Mouse (Mus musculus): ENCODE results near the gene Mfap2.

The Mfap2 gene

DNA sequence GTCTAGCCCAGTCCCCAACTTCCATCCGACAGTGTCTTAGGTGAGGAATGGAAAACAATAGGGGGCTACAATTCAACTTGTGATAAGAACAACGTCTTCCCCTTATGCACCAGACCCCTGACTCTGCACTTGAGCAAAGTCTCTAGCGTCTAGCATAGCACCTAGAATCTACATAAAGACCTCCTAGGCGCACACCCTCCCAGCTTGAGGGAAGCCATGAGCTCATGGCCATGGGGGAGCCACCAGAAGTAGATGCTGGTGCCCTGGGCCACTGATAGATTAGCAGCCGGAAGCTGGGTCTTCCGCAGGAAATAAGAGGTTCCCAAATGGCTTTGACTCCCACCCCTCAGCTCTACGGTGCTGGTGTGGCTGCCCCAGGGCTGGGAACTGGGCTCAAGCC lies 22.7 kb upstream of the Mfap2 start:
- DNase-seq (ENCODE audit: low read depth, low spot score) = no peak

DNA sequence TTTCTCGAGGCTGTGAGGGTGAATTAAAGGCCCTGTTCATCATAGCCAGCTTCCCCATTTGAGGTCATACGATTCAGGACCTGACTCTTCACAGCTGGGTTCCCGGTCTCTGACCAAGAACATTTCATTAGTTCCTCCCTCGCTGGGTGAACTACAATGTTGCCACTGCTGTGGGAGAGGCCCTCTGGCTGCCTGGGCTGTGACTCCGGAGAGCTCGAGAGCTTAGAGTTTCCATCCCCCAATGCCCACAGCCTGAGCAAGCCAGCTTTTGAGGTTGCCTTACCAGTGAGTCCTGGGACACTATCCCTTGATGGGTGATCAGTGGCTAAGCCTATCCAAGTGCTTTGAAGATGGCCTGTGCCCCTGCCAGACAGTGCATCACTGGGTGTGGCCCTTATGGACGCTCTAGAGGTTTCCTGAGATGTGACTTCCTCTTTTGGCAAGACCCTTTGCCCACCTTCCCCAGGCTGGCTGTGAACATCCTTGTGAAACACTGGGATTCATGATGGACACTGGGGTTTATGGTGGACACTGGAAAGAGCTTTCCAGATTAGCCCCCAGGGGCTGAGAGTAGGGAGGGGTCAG lies 21.4 kb upstream of the Mfap2 start:
- peak; percentile 24 for DNase-seq (ENCODE audit: low read depth, low spot score)

DNA sequence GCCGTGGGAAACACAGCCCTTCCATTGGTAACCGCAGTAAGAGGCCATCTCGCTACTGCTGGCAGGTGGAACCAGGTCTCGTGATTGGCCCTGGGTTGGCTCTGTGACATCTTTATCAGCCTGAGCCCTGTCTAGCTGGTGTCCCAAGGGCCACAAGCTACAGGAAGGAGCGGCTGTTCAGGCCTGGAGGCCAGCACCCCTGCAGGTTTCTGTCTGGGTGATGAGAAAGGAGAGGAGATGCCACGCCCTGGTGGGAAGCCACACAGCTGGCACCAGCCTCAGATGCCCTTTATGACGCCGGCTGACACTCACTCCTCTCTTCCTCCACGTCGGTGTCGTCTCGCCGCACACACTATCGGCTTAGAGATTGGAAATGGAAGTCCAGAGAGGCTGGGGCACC lies 20.8 kb upstream of the Mfap2 start:
- no peak for DNase-seq (ENCODE audit: low read depth, low spot score)

DNA sequence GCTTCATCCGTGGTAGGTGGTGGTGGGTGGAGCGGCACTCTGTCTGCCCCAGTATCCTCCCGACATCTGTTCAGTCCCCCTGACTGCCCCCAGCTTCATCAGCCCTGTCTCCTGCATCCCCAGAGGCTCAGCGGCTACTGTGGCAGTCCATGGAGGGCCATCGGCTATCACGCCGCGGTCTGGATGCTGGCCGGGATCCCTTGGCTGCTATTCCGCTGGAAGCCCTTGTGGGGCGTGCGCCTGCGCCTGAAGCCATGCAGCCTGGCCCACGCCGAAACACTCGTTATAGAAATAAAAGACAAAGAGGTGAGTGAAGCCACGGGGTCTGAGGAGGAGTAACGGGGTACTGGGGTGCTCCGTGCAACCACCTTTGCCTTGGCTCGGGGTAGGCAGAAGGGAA lies 18.0 kb upstream of the Mfap2 start:
- no peak for DNase-seq (ENCODE audit: low read depth, low spot score)

DNA sequence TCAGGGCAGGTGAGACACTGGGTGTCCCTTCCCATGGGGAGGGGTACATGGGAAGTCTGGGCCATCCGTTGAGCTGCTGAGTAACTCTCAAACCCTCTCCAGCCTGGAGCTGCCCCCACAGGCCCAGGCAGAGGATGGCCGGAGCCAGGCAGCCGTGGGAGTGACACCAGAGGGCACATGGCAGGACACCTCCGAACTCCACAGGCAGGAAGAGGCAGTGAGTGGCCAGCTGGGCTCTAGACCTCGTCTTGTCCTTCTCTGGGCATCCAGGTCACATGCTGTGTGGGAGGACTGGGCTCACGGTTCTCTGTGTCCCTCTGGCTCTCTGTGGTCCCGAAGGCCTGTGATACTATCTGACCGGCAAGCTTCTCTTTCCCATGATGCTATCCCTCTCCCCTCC lies 16.4 kb upstream of the Mfap2 start:
- no peak for DNase-seq (ENCODE audit: low read depth, low spot score)

DNA sequence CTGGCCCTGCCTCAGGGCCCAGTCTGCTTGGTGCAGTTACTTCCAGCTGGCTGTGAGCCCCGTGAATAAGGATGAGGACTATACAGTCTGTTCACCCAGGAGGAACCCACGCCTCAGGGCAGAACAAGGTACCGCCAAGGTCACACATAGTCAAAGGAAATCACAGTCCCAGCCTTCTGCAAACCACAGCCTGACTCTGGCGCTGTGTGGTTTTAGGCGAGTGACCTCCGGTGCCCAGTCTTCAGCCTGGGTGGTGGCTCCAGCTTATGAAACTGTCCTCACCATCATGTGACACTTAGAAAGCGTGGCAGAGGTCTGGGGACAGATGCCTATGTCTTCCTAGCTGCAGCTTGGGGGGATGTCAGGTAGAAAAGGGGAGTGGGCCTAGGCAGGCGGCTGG lies 14.4 kb upstream of the Mfap2 start:
- DNase-seq (ENCODE audit: low read depth, low spot score) = no peak

DNA sequence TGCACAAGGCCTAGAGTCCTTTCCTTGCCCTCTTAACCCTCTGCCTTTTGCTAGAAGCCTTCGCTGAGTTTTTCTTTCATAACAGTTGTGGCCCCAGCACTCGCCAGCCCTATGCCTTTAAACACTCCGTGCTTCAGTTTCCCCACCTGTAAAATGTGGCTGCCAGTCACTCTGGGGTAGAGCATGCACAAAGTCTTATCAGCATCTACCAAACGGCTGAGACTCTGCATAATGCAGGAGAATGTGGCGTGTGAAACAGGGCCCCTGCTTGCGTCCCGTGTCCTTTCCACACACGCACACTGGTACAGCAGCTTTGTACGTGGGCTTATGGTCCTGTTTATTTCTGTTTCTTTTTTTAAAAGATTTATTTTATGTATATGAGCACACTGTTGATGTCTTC lies 13.4 kb upstream of the Mfap2 start:
- DNase-seq (ENCODE audit: low read depth, low spot score) = no peak

DNA sequence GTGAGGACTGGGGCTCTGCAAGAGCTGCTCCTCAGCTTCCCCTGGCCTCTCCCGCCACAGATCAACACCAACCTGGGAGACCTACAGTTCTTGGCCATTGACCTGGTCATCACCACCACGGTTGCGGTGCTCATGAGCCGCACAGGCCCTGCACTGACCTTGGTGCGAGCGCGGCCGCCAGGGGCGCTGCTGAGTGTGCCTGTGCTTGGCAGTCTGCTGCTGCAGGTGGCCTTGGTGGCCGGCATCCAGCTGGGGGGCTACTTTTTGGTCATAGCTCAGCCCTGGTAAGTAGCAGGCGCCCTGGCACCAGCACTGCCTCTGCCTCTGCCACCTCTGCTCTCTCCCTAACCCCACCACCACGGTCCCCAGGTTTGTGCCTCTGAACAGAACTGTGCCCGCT lies 4.2 kb upstream of the Mfap2 start:
- no peak for DNase-seq (ENCODE audit: low read depth, low spot score)

DNA sequence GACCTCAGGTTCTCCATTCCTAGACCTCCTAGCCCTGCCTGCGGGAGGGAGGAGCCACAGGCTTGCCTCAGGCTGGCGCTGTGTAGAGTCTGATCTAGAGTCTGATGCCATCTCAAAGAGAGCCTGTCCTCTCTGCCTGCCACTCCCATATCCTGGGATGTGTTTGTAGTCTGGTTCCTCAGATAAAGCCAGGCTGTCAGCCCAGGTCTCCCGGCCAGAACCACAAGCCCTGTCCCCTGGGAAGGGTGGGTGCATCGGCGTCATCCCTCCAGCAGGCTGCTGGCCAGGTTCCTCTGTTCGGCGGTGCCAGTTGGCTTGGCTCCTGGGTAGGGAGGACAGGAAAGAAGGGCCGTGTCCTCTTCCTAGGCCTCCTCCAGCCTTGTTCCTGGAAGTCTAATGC lies 2.2 kb upstream of the Mfap2 start:
- DNase-seq (ENCODE audit: low read depth, low spot score) = no peak

DNA sequence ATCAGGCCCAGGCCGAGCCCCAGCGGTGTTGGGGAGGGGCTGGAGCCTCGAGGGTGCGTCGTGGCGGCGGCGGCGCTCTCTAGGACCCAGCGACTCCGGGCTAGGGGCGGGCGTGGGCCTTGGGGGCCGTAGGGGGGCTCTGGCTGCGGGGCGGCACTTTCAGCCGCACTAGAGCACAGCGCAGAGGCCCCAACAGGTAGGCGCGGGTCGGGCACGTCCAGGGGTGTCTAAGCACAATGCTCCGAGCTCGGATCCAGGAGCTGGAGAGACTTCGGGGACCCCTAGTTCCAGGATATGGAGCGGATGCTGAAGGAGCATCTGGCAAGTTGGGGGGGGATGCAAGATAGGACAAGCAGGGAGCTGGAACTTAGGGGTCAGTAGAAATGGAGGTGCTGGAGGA lies 308 bp downstream of the Mfap2 start:
- DNase-seq (ENCODE audit: low read depth, low spot score) = no peak

DNA sequence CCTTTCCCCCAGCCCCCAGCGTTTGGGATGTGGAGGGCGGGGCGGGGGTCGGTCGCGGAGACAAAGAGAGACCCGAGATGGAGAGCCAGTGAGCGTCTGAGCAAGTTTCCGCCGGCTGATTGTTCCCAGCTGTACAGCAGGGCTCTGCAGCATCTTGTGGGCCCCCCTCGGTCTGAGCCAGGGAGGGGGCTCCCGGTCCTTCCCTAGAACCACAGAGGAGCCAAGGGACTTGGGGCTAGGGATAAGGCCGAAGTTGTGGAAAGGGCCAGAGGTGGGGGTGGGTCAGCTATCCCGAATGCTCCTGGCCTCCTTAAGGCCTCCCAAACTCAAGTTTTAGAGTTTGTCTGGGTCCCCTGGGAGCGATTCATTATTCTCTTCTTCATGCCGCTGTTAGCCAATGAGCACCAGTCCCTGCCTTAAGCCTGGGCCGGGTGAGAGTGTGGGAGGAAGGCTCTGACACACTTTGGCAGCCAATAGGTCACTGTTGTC lies 767 bp downstream of the Mfap2 start:
- no peak for DNase-seq (ENCODE audit: low read depth, low spot score)

DNA sequence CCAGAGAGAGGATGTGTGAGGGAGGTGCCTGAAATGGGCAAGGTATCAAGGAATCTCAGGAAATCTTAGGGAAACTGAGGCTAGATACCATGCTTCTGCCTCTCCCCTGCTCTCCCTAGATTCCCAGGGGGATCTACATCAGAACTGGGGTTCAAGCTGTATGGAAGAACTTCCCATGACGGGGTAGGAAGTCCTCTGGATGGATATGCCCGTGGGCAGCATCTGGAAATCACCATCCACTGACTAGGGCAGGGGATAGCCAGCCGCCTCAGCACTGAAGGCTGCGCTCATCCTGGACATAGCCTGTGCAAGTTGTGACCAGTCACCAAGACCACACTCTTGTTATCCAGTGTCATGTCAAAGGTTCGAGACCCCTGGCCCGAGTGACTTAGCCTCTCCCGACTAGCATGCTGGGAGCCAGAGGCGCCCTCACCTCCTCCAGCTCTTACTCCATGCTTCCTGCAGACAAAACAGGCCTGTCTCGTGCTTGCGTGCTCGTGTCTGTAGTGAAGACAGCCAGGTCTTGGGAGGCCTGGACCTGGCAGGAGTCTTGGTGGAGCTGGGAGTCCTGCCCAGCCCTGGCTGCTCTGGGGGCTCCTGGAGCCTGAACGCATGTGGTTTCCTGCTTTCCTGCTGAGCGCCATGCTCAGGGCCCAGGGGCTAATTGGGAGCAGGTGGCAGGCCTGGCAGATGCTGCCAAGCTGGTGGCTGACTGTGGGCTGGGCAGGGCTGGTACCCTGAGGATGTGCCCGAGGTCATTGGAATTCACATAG lies 1.5 kb downstream of the Mfap2 start:
- DNase-seq (ENCODE audit: low read depth, low spot score) = peak; percentile 85

DNA sequence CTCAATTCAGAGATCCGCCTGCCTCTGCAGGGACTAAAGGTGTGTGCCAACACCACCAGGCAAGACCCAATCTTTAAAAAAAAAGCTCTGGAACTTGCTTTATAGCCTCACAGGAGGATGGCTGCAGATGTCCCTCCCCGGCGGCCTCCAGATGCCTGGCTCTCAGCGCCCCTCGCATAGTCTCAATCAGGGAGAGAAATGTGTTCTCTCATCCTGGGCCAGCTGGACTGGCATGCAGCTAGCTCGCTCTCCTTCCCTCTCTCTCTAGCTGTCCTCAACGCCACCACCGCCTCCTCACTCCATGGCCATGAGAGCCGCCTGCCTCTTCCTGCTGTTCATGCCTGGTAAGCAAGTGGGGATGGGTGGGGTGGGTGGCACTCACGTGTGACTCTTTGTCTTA lies 2.3 kb downstream of the Mfap2 start:
- peak; percentile 62 for DNase-seq (ENCODE audit: low read depth, low spot score)

DNA sequence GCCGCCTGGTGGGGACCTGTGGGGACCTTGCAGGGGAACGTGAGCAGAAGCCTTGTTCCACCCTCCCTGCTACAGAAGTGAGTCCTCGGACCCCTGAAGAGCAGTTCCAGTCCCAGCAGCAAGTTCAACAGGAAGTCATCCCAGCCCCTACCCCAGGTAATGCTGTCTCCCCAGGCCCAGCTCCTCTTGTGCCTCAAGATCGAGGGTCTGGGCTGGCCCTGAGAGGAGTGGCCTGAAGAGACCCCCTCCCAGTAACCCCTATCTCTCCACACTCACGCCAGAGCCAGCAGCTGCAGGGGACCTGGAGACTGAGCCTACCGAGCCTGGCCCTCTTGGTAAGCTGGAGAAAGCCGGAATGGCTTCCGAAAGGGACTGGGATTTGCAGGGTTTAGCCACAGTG lies 3.9 kb downstream of the Mfap2 start:
- DNase-seq (ENCODE audit: low read depth, low spot score) = no peak

DNA sequence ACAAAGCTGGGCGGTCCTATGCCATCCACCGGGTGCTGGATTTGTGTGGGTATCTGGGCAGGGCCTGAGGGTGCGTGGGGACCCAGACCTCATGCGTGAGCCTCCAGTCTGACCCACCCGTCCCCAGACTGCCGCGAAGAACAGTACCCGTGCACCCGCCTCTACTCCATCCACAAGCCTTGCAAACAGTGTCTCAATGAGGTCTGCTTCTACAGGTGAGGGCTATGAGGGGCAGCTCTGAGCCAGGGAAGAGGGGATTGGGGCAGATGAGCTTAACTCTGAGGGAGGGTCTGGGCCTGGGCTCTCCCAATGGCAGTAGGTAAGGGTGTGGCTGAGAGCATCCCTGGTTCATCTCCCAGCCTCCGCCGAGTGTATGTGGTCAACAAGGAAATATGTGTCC lies 4.6 kb downstream of the Mfap2 start:
- no peak for DNase-seq (ENCODE audit: low read depth, low spot score)

DNA sequence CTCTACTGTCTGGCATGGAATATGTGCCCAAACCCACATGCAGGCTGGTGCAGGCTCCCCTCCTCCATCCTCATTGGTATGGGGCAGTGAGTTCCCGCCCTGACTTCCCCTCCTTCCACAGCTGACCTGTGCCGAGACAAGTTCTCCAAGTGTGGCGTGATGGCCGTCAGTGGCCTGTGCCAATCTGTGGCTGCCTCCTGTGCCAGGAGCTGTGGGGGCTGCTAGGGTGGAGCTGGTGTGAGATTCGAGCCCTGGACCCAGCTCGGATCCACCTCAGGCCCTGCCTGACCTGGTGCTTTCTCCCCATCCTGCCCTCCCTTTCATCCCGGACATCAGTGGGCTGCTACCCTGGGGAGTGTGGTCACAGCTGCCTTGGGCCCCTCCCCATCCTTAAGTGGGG lies 5.1 kb downstream of the Mfap2 start:
- DNase-seq (ENCODE audit: low read depth, low spot score) = no peak

DNA sequence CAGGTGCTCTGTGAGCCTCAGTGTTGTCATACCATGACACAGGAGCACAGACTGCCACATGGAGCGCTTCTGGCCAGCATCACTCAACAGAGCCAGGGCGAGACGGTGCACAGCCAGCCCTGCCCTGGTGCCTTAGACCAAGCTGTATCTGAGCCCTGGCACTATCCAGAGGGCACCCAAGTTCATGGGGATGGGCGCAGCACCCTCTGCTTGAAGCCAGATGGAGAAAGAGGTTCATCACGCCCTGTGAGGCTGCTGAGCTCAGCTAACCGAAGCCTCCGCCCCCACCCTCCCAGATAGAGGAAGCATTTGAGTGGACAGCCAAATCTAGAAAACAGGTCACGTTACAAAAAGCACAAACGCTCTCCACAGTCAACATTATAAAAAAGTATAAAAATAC lies 6.1 kb downstream of the Mfap2 start:
- peak; percentile 75 for DNase-seq (ENCODE audit: low read depth, low spot score)

DNA sequence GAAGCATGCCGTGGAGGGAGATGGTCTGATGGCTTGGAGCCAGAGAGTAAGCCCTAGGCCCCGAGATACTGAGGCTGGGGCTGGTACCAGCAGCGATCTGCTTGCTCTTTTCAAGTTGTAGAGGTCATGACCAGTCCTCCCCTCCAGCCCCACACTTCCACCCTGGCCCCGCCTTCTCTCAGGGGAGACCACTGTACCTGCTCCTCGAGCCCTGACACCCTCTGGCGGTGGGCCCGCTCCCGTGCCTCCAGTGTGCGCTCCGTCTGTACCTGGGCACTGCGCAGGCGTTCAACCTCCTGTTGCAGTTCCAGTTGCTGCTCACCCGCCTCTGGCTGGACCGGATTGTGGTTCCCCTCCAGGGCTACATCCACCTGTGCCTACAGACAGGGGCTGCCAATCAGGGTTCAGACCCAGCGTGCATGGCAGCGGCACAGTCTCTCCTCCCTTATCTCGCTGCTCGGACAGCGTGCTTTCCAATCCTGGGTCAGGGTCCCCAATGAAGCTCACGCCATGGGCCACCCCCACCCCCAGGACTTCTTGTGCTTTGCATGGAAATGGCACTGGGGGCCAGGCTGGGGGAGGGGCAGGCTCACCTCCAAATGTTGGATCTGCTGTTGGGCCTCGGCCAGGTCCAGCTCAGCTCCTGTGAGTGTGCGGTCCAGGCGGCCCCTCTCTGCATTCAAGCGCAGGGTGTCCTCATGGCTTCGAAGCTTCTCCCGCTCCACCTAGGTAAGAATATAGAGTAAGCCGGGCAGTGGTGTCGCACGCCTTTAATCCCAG lies 7.6 kb downstream of the Mfap2 start:
- DNase-seq (ENCODE audit: low read depth, low spot score) = no peak

DNA sequence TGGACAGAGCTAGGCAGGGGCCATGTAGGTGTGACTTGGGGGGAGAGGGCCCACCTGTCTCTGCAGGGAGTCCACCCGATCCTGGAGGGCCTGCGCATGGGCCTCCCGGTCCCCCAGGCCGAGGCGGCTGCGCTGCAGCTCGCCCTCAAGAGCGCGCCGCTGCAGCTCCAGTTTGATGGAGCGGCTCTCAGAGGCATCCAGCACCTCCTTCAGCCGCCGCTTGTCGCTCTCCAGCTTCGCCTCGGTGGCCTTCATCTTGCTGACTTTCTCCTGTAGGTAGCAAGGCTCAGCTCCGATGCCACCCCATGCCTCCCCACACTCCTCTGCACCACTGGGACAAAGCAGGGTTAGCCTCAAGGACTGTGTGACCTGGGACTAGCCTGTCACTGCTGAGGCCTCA lies 10.0 kb downstream of the Mfap2 start:
- DNase-seq (ENCODE audit: low read depth, low spot score) = no peak

DNA sequence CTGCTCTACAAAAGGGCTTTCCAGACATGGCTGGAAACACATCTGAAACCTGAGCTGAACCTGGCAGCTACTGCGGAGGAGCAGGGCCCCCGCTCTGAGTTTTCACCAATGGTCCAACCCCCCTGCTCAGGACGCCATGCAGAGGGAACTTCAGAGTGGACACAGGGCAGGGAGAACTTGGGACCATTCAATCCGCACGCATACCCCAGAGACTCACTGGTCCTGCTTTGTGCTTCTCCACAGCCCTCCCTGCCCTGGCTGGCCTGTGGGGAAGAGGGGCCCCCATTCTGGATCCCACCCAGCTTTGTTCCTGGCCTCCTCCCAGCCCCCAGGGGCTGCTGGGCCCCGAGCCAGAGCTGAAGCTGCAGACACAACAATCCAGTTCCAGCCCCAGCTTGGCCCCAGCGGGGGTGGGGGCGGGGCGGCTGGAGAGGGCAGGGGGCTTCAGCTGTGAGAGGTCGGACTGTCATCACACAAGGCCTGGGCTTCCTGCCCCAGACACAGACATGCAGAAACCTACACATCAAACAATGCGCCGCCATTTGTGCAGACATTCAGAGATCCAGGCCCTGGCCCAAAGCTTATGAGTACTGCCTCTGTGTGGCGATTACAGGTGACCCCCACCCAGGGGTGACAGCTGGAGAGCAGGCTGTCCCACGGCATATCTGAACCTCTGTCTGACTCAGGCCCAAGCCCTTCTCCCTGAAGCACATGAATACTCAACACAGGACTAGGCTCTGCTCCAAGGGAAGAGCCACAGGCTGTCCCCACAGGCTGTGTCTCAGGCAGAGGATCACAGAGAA lies 10.8 kb downstream of the Mfap2 start:
- DNase-seq (ENCODE audit: low read depth, low spot score) = no peak

DNA sequence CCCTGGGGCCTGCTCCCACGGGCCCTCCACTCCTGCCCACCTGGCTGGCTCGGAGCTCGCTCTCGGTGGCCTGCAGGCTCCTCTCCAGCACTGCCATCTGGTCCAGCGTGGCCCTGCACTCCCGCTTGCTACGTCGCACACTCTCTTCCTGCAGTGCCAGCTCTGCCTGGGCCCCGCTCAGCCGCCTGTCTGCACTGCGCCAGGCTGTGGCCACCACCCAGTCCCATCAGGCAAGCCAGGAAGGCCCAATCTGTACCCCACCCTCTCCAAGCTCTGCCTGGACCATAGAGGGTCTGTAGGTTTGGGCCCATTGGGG lies 11.4 kb downstream of the Mfap2 start:
- DNase-seq (ENCODE audit: low read depth, low spot score) = peak; percentile 61

DNA sequence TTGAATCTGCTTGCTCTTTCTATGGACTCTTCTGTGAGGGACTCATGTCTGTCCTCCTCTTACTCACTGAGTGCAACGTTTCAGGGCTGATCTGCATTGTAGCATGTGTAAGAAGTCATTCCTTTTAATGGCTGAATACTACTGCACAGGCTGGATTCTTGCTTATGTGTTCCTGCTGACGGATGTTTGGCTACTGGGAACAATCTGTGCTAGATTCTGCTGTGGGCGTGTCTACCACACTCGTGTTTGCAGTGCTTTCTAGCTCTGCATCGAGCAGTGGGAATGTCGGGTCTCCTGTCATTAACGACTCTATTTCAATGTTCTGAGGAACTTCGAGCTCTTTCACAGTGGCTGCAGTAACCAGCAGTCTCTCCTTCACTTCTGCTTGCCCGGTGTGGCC lies 13.8 kb downstream of the Mfap2 start:
- peak; percentile 67 for DNase-seq (ENCODE audit: low read depth, low spot score)

Measured in brain, adult 2 months (tissue).